In genomic region chr12:27941053-27941452, GRCm38 (mm10) we compare ENCODE assay signal across 20 mouse cellular contexts.
DNase-seq lines count a peak whose midpoint lies in the region; ATAC-seq and TF ChIP-seq lines count a peak whose summit lies in the region.
"Had no signal": no experiment of that assay in that cellular context is flagged by ENCODE, and none has a peak within 500 bp of the region (broad histone marks: within the 10 kb centered on the region; RNA-seq: fewer than 3 reads in every experiment).

No protein-coding gene starts in this region.

- no peak for DNase-seq in embryonic facial prominence, embryonic 10.5 days (ENCODE audit: low spot score)
- peak; percentile 15 for DNase-seq in kidney, adult 2 months
- DNase-seq in kidney, adult 9 months, result no peak
- DNase-seq in ES-E14 (ENCODE audit: low read depth, low spot score), result no peak
- peak; percentile 72 for DNase-seq in embryonic facial prominence, embryonic 14.5 days (ENCODE audit: low spot score)
- no peak for DNase-seq in gastrocnemius, postnatal 4 days (ENCODE audit: low spot score in 2 of 2)
- no peak for DNase-seq in left cerebral cortex, adult 18-20 months (ENCODE audit: low spot score in 2 of 2)
- DNase-seq: B cell, adult 2 months; cerebellum, adult 18-20 months; gastrocnemius, postnatal 36 days; layer of hippocampus, postnatal 36 days; left cerebral cortex, postnatal 4 days; lung, postnatal 10 days; midbrain, embryonic 14.5 days; retina, postnatal 1 day; thymus, postnatal 36 days had no signal

- 0 out of 2 replicates have a peak, but pooled peaks have one; percentile 69 for ATAC-seq in embryonic facial prominence, embryonic 12.5 days (ENCODE audit: insufficient number of reproducible peaks, insufficient read depth, low FRiP score, low TSS enrichment)
- ATAC-seq in embryonic facial prominence, embryonic 14.5 days (ENCODE audit: low read depth), result peak; percentile 63
- ATAC-seq: forebrain, embryonic 14.5 days had no signal

- H3K27ac ChIP-seq in embryonic facial prominence, embryonic 12.5 days, result no peak overlapping the region
- no peak overlapping the region for H3K27ac ChIP-seq in embryonic facial prominence, embryonic 10.5 days (replicated peaks)
- H3K27ac ChIP-seq in kidney, adult 2 months (ENCODE audit: insufficient read depth, low read depth, low read length), result no peak overlapping the region
- peak overlapping the region; percentile 47; the same call in 1 of the 2 replicates for H3K27ac ChIP-seq in ES-E14 (ENCODE audit: insufficient read depth, low read depth, low read length, poor library complexity, severe bottlenecking)
- no peak overlapping the region for H3K27ac ChIP-seq in embryonic facial prominence, embryonic 14.5 days (replicated peaks; ENCODE audit: low read depth, low read length)
- H3K27ac ChIP-seq: hindbrain, embryonic 13.5 days; liver, embryonic 14.5 days had no signal

- H3K36me3 ChIP-seq in embryonic facial prominence, embryonic 12.5 days, result no peaks in the 10 kb centered on the region
- no peaks in the 10 kb centered on the region for H3K36me3 ChIP-seq in embryonic facial prominence, embryonic 10.5 days (replicated peaks)
- H3K36me3 ChIP-seq in kidney, adult 2 months (ENCODE audit: control insufficient read depth, insufficient read depth, low read length), result no peaks in the 10 kb centered on the region
- H3K36me3 ChIP-seq in ES-E14 (ENCODE audit: control insufficient read depth, insufficient read depth, low read length, poor library complexity, severe bottlenecking), result no peaks in the 10 kb centered on the region
- no peaks in the 10 kb centered on the region for H3K36me3 ChIP-seq in embryonic facial prominence, embryonic 14.5 days (ENCODE audit: control insufficient read depth, insufficient read depth, low read length)
- H3K36me3 ChIP-seq: hindbrain, embryonic 13.5 days had no signal

- TF ChIP-seq POLR2A in kidney, adult 2 months (IDR thresholded peaks at IDR 0.05; ENCODE audit: low read depth, low read length), result no peak

- peaks cover 10% of the 10 kb centered on the region for H3K4me1 ChIP-seq in embryonic facial prominence, embryonic 12.5 days
- H3K4me1 ChIP-seq in embryonic facial prominence, embryonic 10.5 days, result peaks cover 11% of the 10 kb centered on the region
- no peaks in the 10 kb centered on the region for H3K4me1 ChIP-seq in kidney, adult 2 months (ENCODE audit: control insufficient read depth, insufficient read depth, low read length)
- no peaks in the 10 kb centered on the region for H3K4me1 ChIP-seq in ES-E14 (ENCODE audit: control insufficient read depth in 2 of 2, insufficient read depth in 2 of 2, low read length in 2 of 2, poor library complexity in 1 of 2)
- 0 out of 2 replicates have a peak, but pooled peaks cover 5% of the 10 kb centered on the region for H3K4me1 ChIP-seq in embryonic facial prominence, embryonic 14.5 days (ENCODE audit: control insufficient read depth, insufficient read depth, low read length)

- H3K4me3 ChIP-seq in embryonic facial prominence, embryonic 12.5 days, result no peak overlapping the region
- no peak overlapping the region for H3K4me3 ChIP-seq in embryonic facial prominence, embryonic 10.5 days
- no peak overlapping the region for H3K4me3 ChIP-seq in kidney, adult 2 months (ENCODE audit: insufficient read depth, low read depth, low read length)
- H3K4me3 ChIP-seq in ES-E14 (ENCODE audit: insufficient read depth in 1 of 2, low read depth in 1 of 2, low read length in 2 of 2, poor library complexity in 1 of 2, severe bottlenecking in 1 of 2), result no peak overlapping the region
- H3K4me3 ChIP-seq in embryonic facial prominence, embryonic 14.5 days (ENCODE audit: low read depth, low read length), result no peak overlapping the region
- H3K4me3 ChIP-seq: hindbrain, embryonic 13.5 days had no signal

- no peak overlapping the region for H3K4me2 ChIP-seq in embryonic facial prominence, embryonic 12.5 days (replicated peaks)
- no peak overlapping the region for H3K4me2 ChIP-seq in embryonic facial prominence, embryonic 14.5 days (ENCODE audit: low read depth, low read length)
- H3K4me2 ChIP-seq: hindbrain, embryonic 13.5 days had no signal

- WGBS in embryonic facial prominence, embryonic 12.5 days, result 55% methylated on average over 1 of the region's 1 CpGs
- WGBS in embryonic facial prominence, embryonic 10.5 days, result 81% methylated on average over 1 of the region's 1 CpGs
- WGBS in kidney, adult 2 months, result 20% methylated on average over 1 of the region's 1 CpGs
- WGBS in embryonic facial prominence, embryonic 14.5 days, result 46% methylated on average over 1 of the region's 1 CpGs

- in situ Hi-C loops in ES-E14 (cut with MboI; ENCODE audit: low sequenced_read_pairs in 2 of 2, unreplicated experiment in 2 of 2), result no loop called here

- no peaks in the 10 kb centered on the region for H3K9me3 ChIP-seq in embryonic facial prominence, embryonic 12.5 days
- H3K9me3 ChIP-seq in embryonic facial prominence, embryonic 10.5 days, result no peaks in the 10 kb centered on the region
- H3K9me3 ChIP-seq in ES-E14 (ENCODE audit: control insufficient read depth, insufficient read depth, low read depth, low read length), result no peaks in the 10 kb centered on the region
- H3K9me3 ChIP-seq in embryonic facial prominence, embryonic 14.5 days (ENCODE audit: control insufficient read depth, low read length), result no peaks in the 10 kb centered on the region
- H3K9me3 ChIP-seq: hindbrain, embryonic 13.5 days had no signal

- no peaks in the 10 kb centered on the region for H3K27me3 ChIP-seq in embryonic facial prominence, embryonic 12.5 days
- no peaks in the 10 kb centered on the region for H3K27me3 ChIP-seq in embryonic facial prominence, embryonic 10.5 days (replicated peaks; ENCODE audit: low read depth, poor library complexity, severe bottlenecking)
- no peaks in the 10 kb centered on the region for H3K27me3 ChIP-seq in kidney, adult 2 months (replicated peaks; ENCODE audit: control insufficient read depth, insufficient read depth, low read length)
- no peaks in the 10 kb centered on the region for H3K27me3 ChIP-seq in embryonic facial prominence, embryonic 14.5 days (replicated peaks; ENCODE audit: control insufficient read depth, insufficient read depth, low read length)
- H3K27me3 ChIP-seq: hindbrain, embryonic 13.5 days had no signal

- TF ChIP-seq CTCF in kidney, adult 2 months (conservative IDR thresholded peaks at IDR 0.05; ENCODE audit: insufficient read depth, insufficient read length, low read depth, low read length), result no peak

- H3K9ac ChIP-seq in embryonic facial prominence, embryonic 12.5 days, result no peak overlapping the region
- no peak overlapping the region for H3K9ac ChIP-seq in ES-E14 (ENCODE audit: insufficient read depth, low read depth, low read length, poor library complexity, severe bottlenecking)
- no peak overlapping the region for H3K9ac ChIP-seq in embryonic facial prominence, embryonic 14.5 days (ENCODE audit: low read depth, low read length)
- H3K9ac ChIP-seq: hindbrain, embryonic 13.5 days; liver, embryonic 14.5 days had no signal

TF ChIP-seq in ES-E14, 5 proteins besides CTCF, POLR2A, EP300 and RAD21:
- TF ChIP-seq ZC3H11A (IDR thresholded peaks at IDR 0.05; ENCODE audit: borderline replicate concordance, low read depth, low read length), result no peak
- TF ChIP-seq ZNF384 (IDR thresholded peaks at IDR 0.05; ENCODE audit: low read depth, low read length), result no peak
- no peak for TF ChIP-seq MAFK (IDR thresholded peaks at IDR 0.05; ENCODE audit: insufficient read depth, low read depth, low read length)
- no peak for TF ChIP-seq CHD2 (IDR thresholded peaks at IDR 0.05; ENCODE audit: low read depth, low read length)
- no peak for TF ChIP-seq HCFC1 (IDR thresholded peaks at IDR 0.05; ENCODE audit: borderline replicate concordance, insufficient read depth, low read length)

Comparison
In these comparisons a context has a peak if more than half of its experiments do, and no peak if none do; other contexts are left out.
1. DNase-seq: peak in kidney, adult 2 months (single experiment) and embryonic facial prominence, embryonic 14.5 days (single experiment); none in embryonic facial prominence, embryonic 10.5 days (single experiment), kidney, adult 9 months (single experiment), ES-E14 (single experiment), gastrocnemius, postnatal 4 days (0 of 2) and left cerebral cortex, adult 18-20 months (0 of 2).